Mouse (Mus musculus): ENCODE results near the gene Prr36.

DNA sequence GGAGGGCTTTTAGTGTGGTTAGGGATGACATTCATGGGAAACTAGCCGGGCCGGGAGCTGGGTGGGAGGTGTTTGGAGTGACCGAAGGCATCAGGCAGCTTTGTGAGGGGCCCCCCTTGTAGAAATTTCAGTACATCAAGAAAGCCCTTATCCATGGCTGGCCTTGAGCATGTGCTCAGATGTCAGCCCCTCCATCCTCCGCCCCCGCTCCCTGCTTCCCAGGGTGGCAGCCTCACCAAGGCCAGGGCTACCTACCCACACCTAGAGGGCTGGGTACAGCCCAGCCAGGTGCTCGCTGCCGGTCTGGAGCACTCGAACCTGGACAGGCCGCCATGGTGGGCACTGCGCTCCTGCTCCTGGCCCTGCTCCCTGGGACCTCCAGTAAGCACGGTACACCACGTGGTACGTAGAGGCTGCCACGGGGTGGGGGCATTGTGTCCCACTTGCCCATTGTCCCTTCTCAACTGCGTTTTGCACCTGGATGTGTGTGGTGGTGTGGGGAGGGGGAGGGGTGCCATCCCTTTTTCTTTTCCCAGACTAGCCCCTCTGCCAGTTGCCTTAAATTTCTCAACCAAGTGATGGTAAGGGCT lies 30.8 kb upstream of the Prr36 start, which contains the start of gene Tgfbr3l:
- TF ChIP-seq CTCF (IDR thresholded peaks at IDR 0.05; ENCODE audit: low read depth, low read length) (no peak), POLR2A (IDR thresholded peaks at IDR 0.05; ENCODE audit: borderline replicate concordance, low read depth, low read length) (no peak)

Measured in bone marrow macrophage, adult 2 months (primary cell).